Mouse (Mus musculus) layer of hippocampus, adult 11-12 months (tissue): ENCODE results near the gene Mtus2.

Experiments used
- DNase-seq: peaks from one replicate; pipeline ENCODE4 v3.0.0; 2022; ENCODE audit warnings: low spot score

The Mtus2 gene

GRCm38 (mm10) chr5:148041661-148042060 is 84.5 kb downstream of the Mtus2 start:
- DNase-seq = no peak

- DNase-seq = no peak
Observed at GRCm38 (mm10) chr5:148048200-148048599, 91.1 kb downstream of the Mtus2 start.

- DNase-seq = no peak
Observed at GRCm38 (mm10) chr5:148049304-148049703, 92.2 kb downstream of the Mtus2 start.

GRCm38 (mm10) chr5:148052846-148053608 is 95.9 kb downstream of the Mtus2 start:
- no peak for DNase-seq

GRCm38 (mm10) chr5:148053609-148053990 is 96.5 kb downstream of the Mtus2 start:
- DNase-seq = no peak

- no peak for DNase-seq
Observed at GRCm38 (mm10) chr5:148056831-148057230, 99.7 kb downstream of the Mtus2 start.

GRCm38 (mm10) chr5:148057433-148057832 is 100.3 kb downstream of the Mtus2 start:
- no peak for DNase-seq

- no peak for DNase-seq
Observed at GRCm38 (mm10) chr5:148059339-148059738, 102.2 kb downstream of the Mtus2 start.

GRCm38 (mm10) chr5:148061869-148062268 is 104.7 kb downstream of the Mtus2 start:
- no peak for DNase-seq

GRCm38 (mm10) chr5:148063745-148064144 is 106.6 kb downstream of the Mtus2 start:
- no peak for DNase-seq

GRCm38 (mm10) chr5:148065251-148065650 is 108.1 kb downstream of the Mtus2 start:
- peak; percentile 33 for DNase-seq

- no peak for DNase-seq
Observed at GRCm38 (mm10) chr5:148069909-148070308, 112.8 kb downstream of the Mtus2 start.

GRCm38 (mm10) chr5:148071800-148072199 is 114.7 kb downstream of the Mtus2 start:
- DNase-seq = no peak

- no peak for DNase-seq
Observed at GRCm38 (mm10) chr5:148073461-148073860, 116.3 kb downstream of the Mtus2 start.

- no peak for DNase-seq
Observed at GRCm38 (mm10) chr5:148079732-148080131, 122.6 kb downstream of the Mtus2 start.

- no peak for DNase-seq
Observed at GRCm38 (mm10) chr5:148083541-148083940, 126.4 kb downstream of the Mtus2 start.

- no peak for DNase-seq
Observed at GRCm38 (mm10) chr5:148084766-148085165, 127.6 kb downstream of the Mtus2 start.

- DNase-seq = no peak
Observed at GRCm38 (mm10) chr5:148087796-148088195, 130.7 kb downstream of the Mtus2 start.

- peak; percentile 70 for DNase-seq
Observed at GRCm38 (mm10) chr5:148090191-148090821, 133.2 kb downstream of the Mtus2 start.

GRCm38 (mm10) chr5:148094640-148095039 is 137.5 kb downstream of the Mtus2 start:
- no peak for DNase-seq

- no peak for DNase-seq
Observed at GRCm38 (mm10) chr5:148099356-148099755, 142.2 kb downstream of the Mtus2 start.

GRCm38 (mm10) chr5:148107324-148107723 is 150.2 kb downstream of the Mtus2 start:
- DNase-seq = no peak

- no peak for DNase-seq
Observed at GRCm38 (mm10) chr5:148107890-148108289, 150.8 kb downstream of the Mtus2 start.

- no peak for DNase-seq
Observed at GRCm38 (mm10) chr5:148108314-148108713, 151.2 kb downstream of the Mtus2 start.
